Comparison of ENCODE assay signal across 22 mouse cellular contexts in genomic region chr3:107664641-107665040, GRCm38 (mm10). TPM values are rescaled to one million over a fixed set of nuclear protein-coding genes. Genes with fewer than 3 reads are reported as not detected.
"Had no signal": no experiment of that assay in that cellular context is flagged by ENCODE, and none has a peak within 500 bp of the region (broad histone marks: within the 10 kb centered on the region; RNA-seq: fewer than 3 reads in every experiment).

No protein-coding gene starts in this region.

- H3K27me3 ChIP-seq: lung, embryonic 15.5 days; megakaryocyte, embryonic 14.5 days; midbrain, embryonic 13.5 days; midbrain, embryonic 15.5 days; neural tube, embryonic 12.5 days; stomach, embryonic 15.5 days had no signal

- H3K27ac ChIP-seq: lung, embryonic 15.5 days; macrophage; midbrain, embryonic 13.5 days; midbrain, embryonic 15.5 days; neural tube, embryonic 12.5 days; stomach, embryonic 15.5 days; stomach, postnatal 0 days had no signal

- H3K9ac ChIP-seq: lung, embryonic 15.5 days; midbrain, embryonic 13.5 days; midbrain, embryonic 15.5 days; neural tube, embryonic 12.5 days; stomach, embryonic 15.5 days had no signal

- H3K4me2 ChIP-seq: lung, embryonic 15.5 days; midbrain, embryonic 11.5 days; midbrain, embryonic 13.5 days; midbrain, embryonic 15.5 days; neural tube, embryonic 12.5 days; stomach, embryonic 15.5 days had no signal

- H3K4me1 ChIP-seq: lung, embryonic 15.5 days; megakaryocyte, embryonic 14.5 days; midbrain, embryonic 13.5 days; midbrain, embryonic 15.5 days; neural tube, embryonic 12.5 days; stomach, embryonic 15.5 days had no signal

- DNase-seq: lung, adult 2 months; lung, postnatal 14 days; lung, postnatal 36 days; right cerebral cortex, postnatal 14 days; thymus, adult 2 months; thymus, postnatal 25 days; thymus, postnatal 4 days had no signal

- ATAC-seq: lung, postnatal 0 days; midbrain, embryonic 13.5 days; midbrain, embryonic 15.5 days had no signal

- H3K4me3 ChIP-seq: lung, embryonic 15.5 days; megakaryocyte, embryonic 14.5 days; midbrain, embryonic 13.5 days; midbrain, embryonic 15.5 days; neural tube, embryonic 12.5 days; stomach, embryonic 15.5 days had no signal

- H3K9me3 ChIP-seq: lung, embryonic 15.5 days; megakaryocyte, embryonic 14.5 days; midbrain, embryonic 13.5 days; midbrain, embryonic 15.5 days; neural tube, embryonic 12.5 days; stomach, embryonic 15.5 days had no signal

RNA-seq across cellular contexts. Expression of gene Gm10961, which starts 33.5 kb away (rescaled TPM):
- polyA plus RNA-seq: lung, adult 2 months; lung, embryonic 15.5 days; lung, postnatal 0 days; macrophage; midbrain, embryonic 11.5 days; midbrain, embryonic 13.5 days; midbrain, embryonic 15.5 days; midbrain, postnatal 0 days; neural tube, embryonic 12.5 days; neural tube, embryonic 14.5 days; spleen, adult 2 months; stomach, embryonic 15.5 days; stomach, postnatal 0 days; testis, adult 2 months; thymus, adult 2 months; urinary bladder, adult 2 months had no signal
